Mouse (Mus musculus): ENCODE results near the gene Stam2.

GRCm38 (mm10) chr2:52758627-52759026 lies 16.5 kb upstream of the Stam2 start:
- no peak for TF ChIP-seq GATA1 (IDR thresholded peaks at IDR 0.05; ENCODE audit: borderline replicate concordance, low read length)
- no peak for TF ChIP-seq FLI1 (IDR thresholded peaks at IDR 0.05; ENCODE audit: low read length)

Measured in megakaryocyte, embryonic 14.5 days (primary cell).